Mouse (Mus musculus) WW6 (cell line): ENCODE results near the gene Rtel1.

Experiments
- DNase-seq: peaks from one replicate; pipeline ENCODE4 v3.0.0-alpha.2; 2013; ENCODE audit warnings: low read depth, low spot score

The Rtel1 gene

DNA sequence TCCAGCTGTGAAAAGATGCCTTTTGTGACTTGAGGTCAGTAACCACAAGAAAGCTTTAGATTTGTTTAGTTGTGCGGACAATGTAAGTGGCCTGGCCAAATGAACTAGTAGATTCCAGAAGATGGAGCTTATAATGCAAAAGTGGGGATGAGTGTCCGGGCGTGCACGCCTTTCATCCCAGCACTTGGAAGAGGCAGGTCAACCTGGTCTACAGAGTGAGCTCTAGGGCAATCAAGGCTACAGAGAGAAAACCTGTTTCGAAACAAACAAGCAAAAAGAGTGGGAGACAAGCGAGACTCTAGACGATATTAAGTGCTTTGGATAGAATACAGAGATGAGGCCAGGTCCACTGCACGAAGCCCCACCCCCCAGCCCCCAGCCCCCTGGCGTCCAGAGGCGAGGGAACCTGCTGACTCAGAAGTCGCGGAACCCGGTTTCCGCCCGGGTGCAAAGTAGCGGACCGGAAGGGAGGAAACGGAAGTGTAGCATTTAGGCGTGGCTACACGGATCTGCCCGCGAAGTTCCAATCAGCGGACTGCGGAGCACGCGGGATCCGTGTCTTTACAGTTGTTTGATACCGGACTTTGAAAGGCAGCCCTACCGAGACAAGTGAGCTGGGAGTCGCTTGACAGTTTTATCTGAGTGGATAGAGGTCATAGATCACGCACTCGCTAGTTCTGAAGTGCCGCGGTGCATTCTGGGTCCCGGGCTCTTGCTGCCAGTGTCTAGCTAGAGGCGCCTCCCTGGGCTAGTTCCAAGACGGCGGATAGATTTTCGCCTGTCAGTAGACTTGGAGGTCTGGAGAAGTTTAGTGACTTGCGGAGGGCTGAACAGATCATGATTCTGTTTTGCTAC, at the start of gene Rtel1:
Gene Rtel1, plus strand, starts transcription at position 492 of the 855 bp plus-strand sequence.
- DNase-seq = peak; percentile 75

DNA sequence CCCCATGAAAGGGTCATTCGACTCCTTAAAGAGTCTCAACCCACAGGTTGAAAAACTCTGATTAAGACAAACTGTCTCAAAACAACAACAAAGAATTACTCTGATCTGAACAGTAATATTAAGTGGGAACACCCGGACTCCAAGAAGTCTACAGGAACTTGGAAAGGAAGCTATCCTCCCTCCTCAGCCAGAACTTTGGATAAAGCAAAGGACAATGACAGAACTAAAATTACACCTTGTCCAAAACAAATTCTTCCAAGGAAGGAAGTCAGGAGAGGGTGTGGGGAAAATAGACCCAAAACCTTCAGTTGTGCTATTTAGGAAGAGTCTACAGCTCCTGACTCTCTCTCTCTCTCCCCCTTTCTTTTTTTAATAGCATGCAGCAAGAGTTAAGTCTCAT, 47.4 kb upstream of the Rtel1 start:
- DNase-seq = no peak

DNA sequence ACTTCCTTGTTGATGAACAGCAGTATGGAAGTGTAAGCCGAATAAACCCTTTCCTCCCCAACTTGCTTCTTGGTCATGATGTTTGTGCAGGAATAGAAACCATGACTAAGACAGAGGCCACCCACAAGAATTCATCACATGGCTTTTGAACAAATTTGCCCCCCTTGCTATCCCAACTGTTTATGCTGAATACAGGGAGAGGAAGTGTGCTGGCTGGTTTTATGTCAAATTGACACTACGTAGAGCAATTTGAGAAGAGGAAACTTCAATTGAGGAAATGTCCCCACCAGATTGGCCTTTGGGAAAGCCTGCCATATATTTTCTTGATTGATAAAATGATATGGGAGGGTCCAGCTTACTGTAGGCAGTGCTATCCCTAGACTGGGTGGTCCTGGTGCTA, 45.7 kb upstream of the Rtel1 start:
- DNase-seq = no peak

DNA sequence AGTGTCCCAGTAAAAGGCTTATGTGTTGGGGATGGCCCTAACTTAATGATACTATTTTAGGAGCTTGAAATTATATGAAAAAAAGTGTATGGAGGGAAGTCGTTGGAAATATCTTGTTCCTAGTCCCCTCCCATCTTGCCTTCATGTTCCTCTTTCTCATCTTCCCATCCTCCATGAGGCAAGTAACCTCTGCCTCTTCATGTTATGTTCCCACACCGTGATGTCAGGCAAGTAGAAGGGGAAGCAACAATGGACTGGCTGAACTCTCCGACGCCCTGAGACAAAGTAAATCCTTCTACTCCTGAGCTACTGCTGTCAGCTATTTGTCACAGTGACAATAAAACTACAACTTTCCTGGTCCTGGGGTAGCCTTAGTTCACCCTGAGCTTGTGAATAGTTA, 44.9 kb upstream of the Rtel1 start:
- no peak for DNase-seq

DNA sequence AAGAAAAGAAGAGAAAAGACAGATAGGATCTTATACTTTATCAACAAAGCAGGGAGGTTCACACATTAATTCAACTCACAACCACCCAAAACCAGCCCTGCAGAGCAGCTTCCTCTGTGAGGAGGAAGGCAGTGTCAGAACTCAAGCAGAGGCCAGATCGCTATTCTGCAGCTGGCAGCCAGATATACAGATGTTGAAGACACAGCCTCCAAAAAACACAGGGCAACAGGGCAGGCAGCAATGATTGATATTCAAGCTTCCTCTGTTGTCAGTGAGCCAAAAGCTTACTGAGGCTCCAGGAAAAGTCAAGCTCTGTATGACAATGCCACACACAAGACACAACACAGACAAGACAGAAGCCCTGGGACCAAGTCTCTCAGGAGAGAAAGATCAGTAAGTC, 42.8 kb upstream of the Rtel1 start:
- no peak for DNase-seq

DNA sequence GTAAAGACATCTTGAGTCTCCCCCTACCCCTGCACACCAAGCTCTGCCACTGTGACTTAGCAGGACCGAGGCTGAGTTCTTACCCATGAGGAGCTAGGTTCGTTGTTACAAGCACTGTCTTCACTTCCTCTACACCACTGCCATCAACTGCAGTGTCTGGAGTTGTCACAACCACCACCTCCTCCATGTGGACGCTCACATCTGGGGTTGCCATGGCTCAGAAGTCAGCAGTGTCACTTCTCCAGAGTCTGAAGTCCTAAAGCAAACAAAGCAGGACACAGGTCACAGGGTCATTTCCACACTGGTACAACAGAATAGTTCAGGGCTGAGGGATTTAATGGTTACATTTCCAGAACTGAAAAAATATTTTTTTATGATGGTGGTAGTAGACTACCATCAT, 41.7 kb upstream of the Rtel1 start:
- DNase-seq = no peak

DNA sequence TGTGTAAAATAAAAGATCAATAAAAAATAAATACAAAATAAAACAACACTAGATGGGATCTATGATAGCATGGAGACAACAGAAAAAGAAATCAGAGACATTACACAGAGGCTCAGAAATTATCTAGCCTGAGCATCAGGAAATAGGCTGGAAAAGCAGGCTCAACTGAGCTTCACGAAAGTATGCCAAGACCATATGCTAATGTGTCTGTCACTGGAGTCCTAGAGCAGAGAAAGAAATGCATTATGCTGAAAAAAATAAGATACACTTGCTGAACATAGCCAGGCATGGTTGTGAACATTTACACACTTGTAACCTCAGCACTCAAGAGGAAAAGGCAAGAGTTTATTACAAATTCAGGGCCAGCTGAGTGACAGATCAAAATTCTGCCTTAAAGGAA, 39.6 kb upstream of the Rtel1 start:
- DNase-seq = no peak

DNA sequence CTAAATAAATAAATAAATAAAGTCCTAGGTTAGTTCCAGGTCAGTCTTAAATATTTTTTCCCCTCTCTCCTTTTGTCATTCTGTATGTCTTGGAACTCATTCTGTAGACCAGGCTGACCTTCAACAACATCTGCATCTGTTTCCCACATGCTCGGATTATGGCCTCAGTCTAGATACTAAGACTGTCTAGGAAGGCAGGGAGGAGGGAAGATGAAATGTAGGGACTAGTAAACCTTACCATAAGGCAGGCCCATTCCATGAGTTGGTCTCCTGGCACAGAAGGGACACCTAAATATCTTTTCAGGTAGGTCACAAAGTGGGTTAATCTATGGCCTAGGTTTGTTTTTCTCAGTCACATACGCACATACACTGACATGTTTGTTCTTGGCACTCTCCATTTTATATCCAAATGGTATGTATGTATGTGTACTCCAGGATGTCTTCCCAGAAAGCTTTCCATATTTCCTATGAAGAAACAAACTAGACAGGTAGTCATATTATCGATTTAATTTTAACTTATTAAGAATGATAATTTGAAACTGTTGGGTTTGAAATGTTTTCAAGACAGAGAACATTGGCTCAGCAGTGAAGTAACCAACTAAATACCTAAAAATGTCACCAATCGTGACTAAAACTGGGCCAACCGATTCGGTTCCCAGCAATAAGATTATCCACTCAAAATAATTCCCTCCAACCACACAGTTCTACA, 32.8 kb upstream of the Rtel1 start:
- no peak for DNase-seq

DNA sequence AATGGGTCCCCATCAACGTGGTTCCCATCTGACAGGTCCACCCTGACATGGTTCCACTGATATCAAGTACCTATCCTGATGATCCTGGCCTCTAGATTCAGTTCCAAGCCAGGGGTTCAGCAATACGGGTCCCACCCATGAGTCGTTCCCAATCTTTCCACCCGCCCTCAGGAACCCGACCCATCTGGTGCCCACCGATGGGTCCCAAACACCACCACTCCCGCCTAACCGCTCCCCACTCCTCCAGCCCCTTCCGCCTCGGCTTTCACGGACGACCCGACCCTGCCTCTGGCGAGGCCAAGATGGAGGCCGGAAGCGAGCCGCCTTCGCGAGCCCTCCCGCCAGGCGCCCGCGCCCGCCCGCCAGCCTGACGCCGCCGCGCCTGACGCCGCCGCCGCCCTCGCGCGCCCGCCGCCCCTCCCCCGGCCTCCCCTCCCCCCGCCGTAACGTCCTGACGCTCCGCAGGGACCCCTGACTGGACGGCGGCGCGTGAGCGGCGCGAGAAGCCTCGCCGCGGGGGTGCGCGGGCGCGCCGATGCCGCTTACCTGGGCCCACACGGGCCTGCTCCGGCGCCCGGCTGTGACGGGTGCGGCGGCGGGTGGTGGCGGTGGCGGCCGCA, 32.1 kb upstream of the Rtel1 start:
- DNase-seq = no peak

DNA sequence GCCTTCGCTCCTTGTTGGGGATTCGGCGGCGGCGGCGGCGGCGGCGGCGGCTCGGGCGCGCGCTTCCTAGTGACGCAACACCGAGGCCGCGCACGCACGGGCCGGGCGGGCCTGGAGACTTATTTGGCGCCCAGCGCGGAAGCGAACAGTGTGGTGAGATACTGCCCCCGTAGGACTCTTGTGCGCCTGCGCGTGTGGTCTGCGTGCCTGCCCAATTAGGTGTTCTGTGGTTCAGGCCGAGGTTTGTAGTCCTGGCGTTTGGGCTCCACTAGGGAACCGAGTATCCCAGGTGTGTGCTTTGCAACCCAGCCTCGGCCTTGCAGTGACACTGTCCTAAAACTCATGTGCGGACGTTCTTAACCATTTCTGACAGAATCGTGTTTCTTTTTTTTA, 31.6 kb upstream of the Rtel1 start, which contains the start of gene Gmeb2:
Gene Gmeb2, minus strand, starts transcription at position 78 of the 393 bp plus-strand sequence.
- DNase-seq = peak; percentile 89

DNA sequence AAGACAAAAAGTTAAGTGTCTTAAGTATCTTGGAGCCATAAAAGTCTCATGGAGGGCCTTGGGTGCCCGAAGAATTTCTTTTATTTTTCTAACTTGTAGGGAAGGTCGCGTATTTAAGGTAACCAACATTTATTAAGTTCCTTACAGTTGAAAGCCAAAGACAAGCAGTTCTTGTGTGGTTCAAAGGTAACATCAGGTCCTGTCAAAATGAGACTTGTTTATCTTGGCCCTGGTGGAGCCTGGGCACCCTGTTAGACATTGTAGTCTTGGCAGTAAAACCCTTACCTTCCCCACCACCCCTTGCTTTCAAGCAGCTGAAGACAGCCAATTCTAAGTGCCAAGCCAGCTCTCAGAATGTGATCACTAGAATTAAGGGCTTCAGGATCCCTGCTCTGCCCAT, 30.8 kb upstream of the Rtel1 start:
- DNase-seq = no peak

DNA sequence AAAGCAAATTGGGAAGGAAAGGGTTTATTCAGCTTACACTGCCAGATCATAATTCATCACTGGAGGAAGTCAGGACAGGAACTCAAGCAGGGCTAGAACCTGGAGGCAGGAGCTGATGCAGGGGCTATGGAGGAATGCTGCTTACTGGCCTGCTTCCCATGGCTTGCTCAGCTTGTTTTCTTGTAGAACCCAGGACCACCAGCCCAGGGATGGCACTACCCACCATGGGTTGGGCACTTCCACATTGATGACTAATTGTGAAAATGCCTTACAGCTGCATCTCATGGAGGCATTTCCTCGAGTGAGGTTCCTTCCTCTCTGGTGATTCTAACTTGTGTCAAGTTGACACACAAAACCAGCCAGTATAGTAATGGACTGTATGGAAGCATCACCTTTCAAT, 28.6 kb upstream of the Rtel1 start:
- no peak for DNase-seq

DNA sequence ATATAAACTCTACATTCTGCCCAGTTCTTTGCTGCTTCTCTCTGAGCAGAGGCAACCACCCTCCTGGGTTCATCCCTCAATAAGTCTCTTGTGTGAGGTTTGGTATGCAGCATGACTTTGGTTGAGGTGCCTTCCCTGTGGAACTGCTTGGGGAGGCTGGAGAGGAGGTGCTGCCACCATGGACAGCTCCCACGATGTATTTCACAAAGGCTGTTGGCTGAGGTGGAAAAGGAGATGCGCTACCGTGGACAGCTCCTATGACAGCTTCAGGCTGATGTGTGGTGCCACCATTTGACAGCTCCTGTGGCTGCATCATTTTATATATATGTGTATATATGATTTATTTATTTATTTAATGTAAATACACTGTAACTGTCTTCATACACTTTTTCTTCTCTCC, 17.5 kb upstream of the Rtel1 start:
- DNase-seq = peak; percentile 64

DNA sequence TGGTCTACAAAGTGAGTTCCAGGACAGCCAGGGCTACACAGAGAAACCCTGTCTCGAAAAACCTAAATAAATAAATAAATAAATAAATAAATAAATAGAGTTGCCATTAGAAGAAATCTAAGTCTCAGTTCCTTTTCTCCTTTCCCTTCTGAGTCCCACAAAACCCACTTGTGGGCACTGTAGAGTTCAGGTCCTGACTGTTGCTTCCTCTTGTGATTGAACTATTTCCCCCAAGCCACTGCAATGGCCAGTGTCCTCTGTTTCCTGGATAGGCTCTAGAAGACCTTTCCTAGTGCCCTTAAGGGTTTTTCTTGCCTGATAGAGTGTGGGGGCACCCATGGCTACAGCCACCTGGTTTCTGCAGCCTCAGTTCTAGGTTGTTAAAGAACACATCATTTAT, 14.6 kb upstream of the Rtel1 start:
- DNase-seq = no peak

DNA sequence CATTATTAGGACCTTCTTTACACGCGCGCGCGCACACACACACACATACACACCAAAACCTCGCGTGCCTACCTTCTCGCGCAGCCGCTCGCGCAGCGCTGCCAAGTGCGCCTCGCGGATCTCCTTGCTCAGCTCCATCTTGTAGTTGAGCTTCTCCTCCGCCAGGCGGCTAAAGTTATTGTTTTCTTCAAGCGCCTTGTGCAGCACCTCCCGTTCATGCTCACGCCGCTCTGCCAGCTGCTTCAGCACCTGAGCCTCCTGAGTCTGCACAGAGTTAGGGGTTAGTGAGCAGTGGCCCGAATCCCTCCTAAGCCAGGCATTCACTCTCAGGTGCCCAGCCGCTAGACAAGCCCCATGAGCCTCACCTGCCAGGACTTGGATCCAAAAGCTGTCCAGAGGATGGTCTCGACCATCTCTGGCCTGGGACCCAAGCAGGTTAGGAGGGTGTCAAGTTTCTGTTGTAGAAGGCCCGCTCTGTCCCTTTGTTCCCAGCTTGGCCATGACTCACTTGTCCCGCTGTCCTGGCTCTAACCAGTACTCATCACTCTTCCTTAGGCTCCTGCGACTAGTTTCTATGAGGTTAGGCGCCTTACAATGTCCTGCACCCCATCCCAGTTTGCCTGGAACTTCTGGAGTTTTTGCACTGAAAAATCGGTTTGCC, 12.3 kb upstream of the Rtel1 start:
- DNase-seq = peak; percentile 77

DNA sequence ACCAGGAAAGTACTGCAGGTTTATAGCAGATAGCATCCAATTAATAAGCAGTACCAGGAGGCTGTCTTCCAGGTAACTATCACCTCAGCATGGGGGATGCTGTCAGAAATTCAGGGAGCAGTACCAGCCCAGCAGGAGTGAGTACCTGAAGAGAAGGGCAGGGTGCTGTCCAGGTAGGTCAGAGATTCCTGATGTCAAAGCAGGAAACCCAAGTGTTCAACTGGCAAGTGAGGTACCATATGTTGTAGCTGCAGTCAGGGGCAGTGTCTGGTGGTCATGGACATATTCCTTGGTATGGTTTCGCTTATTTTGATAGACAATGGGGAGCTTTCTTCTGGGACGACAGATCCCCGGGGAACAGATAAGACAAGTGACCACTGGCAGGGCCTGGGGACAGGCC, 7.1 kb upstream of the Rtel1 start:
- no peak for DNase-seq

DNA sequence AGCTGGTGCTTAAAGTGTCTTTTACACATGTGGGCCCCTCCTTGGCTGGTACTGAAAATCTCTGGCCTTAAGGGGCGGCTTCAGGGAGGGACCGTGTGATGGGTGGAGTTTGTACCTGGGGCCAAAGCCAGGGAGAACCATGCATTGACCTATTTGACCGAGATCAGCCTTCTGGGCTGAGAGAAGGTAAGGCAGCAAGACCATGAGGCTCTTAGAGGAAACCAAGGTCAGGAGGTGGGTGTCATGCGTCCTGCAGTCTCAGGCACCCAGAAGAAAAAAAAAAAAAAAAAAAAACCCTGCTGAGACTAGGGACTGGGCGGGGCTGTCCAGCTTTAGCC, 6.6 kb upstream of the Rtel1 start:
- no peak for DNase-seq

DNA sequence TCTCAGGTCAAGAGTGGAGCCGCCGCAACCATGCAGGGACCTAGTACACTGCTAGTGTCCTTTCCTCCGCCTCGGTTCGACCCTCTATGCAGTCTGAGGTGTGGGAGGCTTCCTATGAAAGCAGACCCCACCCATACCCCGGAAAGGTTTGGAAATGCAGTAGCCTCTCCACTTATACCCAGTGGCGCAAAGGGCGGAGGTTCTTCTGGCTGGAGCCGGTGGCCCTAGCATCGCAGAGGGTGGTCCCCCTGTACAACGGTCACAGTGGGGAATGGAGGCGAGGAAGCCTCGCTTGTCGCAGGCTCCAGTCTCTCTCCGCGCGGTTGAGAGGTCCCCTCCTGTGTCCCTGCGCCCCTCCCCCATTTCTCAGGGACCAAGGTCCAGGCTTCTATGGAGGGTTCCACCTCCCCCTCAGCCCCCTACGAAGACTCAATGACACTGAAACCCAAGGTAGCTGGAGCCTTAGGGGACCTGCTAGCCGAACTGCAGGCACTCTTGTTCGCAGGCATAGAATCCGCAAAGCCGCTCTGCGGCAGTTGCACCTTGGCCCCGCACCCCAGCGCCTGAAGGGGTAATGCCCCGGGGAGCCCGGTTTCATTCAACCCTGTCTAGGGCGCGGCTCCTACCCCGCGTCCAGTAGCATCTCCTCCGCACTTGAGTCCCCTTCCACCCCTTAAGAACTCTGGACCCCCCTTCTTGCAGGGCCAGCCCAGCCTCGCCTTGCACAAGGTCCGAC, 6.0 kb upstream of the Rtel1 start:
- no peak for DNase-seq

DNA sequence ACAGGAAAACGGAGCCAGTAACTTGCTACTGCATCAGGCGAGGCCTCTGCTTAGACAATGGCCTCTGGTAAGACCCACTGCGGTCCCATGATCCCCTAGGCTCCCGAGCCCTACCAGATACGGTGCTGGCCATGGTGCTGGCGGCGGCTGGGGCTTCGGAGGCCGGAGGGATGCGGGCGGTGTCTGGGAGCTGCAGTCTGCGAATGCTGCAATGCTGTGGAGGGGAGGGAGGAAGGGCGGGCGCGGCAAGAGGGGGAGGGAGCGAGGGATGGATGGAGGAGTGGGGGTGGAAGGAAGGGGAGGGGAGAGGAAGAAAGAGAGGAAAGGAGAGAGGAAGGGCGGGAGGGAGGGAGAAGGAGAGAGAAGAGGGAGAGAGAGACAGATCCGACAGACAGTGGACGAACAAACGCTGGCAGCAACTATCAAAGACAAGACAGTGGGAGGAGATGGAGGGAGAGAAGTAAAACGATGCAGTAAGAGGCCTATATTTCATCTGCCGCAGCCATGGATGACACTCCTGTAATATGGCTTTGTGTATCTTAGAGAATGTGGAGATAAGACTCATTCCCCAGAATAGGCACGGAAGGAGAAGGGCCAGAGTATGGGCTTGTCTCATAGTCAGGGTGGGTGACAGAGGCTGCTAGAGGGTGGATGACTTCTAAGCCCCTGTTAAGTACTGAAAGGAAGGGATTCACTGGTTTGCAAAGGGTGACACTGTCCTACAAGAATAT, 5.3 kb upstream of the Rtel1 start, which contains the start of gene Stmn3:
Gene Stmn3, minus strand, starts transcription at position 421 of the 731 bp plus-strand sequence.
- DNase-seq = peak; percentile 59

DNA sequence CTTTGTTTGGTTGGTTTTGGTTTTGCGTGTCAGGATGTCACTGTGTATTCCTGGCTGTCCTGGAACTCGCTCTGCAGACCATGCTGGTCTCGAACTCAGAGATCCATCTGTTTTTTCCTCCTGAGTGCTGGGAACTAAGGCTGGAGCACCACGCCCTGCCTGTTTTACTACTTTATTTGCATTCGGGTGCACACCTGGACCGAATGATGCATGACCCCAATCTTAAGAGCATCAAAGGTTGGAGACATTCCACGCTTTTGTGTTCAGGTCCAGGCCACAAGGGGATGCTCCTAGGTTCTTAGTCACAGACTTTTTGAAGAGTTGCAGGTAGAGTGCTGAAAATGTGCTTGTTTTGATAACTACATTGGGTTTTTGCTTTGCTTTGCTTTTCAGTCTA, 562 bp downstream of the Rtel1 start:
- DNase-seq = no peak

DNA sequence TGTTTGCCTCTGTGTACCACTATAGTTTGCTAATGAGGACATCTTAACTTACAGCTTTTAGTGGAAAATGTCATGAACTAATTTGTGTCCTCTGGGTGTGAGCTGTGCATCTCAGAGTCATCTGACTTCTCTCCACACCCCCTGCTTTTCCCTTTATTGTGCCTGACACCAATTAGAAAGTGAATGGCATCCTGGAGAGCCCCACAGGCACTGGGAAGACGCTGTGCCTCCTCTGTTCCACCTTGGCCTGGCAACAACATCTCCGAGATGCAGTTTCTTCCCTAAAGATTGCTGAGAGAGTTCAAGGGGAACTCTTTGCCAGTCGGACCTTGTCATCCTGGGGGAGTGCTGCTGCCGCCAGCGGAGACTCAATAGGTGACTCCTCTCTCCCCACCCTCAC, 2.6 kb downstream of the Rtel1 start:
- no peak for DNase-seq
